Mouse (Mus musculus) lung, adult 2 months (tissue): ENCODE results near the gene Cnpy1.

Source experiments
- CTCF ChIP-seq: fragments of 200-500 bp; IDR thresholded peaks from 2 replicates; pipeline ENCODE4 v1.5.1; 2011; ENCODE audit warnings: mild to moderate bottlenecking, low read length, control low read depth; ENCODE audit not compliant: insufficient read depth
- POLR2A ChIP-seq: fragments of 200-500 bp; IDR thresholded peaks from 2 replicates; pipeline ENCODE4 v1.6.1; 2011; ENCODE audit warnings: low read depth, mild to moderate bottlenecking, control low read depth, low read length, borderline replicate concordance; ENCODE audit errors: extremely low read depth

DNA sequence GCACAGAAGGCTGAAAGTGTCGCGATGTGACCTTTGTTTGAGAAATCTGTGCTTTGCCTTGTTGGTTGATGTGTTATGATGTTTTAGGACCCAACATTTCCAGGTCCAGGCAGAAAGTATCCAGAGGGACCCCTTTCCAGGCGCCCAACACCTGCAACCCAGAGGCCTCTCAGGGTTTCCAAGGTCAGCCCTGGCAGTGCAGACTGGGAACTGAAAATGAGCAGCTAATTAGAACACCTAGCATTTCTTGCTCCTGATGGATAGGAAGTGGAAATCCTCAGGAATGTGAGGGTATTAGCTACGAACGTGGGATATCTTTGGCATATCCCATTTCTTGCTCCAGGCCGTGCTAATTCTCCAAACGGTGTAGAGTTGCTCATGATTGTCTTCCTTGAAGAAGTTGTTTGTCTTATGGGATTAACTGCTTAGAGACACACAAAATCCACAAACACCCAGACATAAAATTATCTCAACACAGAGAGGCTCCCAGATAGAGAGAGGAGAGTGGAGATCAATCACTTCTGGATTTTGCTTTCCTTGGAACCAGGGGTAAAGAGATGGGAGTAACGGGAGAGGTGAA is 85.6 kb downstream of the Cnpy1 start:
- TF ChIP-seq CTCF = no peak
- no peak for TF ChIP-seq POLR2A
